Mouse (Mus musculus): ENCODE measurements around the gene St3gal2.

GRCm38 (mm10) chr8:110954776-110955175, 35.1 kb downstream of the St3gal2 start:
- TF ChIP-seq TAL1 (IDR thresholded peaks at IDR 0.05; ENCODE audit: low read length) = no peak
- TF ChIP-seq GATA1 (IDR thresholded peaks at IDR 0.05; ENCODE audit: low read length) = no peak
